Mouse (Mus musculus): ENCODE results near the gene Lsr. TPM values are rescaled to one million over a fixed set of nuclear protein-coding genes. Genes with fewer than 3 reads are reported as not detected.

Gene Lsr
- 19.8 TPM in 2 replicates for polyA plus RNA-seq (2012; rRNA removed)

GRCm38 (mm10) chr7:30973251-30973500, at the start of gene Lsr:
Gene Lsr (minus strand): TSS chr7:30973464.
- no peak for DNase-seq (ENCODE audit: low read depth)
- no peak for TF ChIP-seq CTCF (IDR thresholded peaks at IDR 0.05; ENCODE audit: borderline replicate concordance, extremely low read depth, insufficient read depth, insufficient read length)
- TF ChIP-seq POLR2A (IDR thresholded peaks at IDR 0.05; ENCODE audit: borderline replicate concordance, extremely low read depth, insufficient read depth, insufficient read length, poor library complexity, severe bottlenecking): no peak

- peak; percentile 78 for DNase-seq (ENCODE audit: low read depth)
- TF ChIP-seq CTCF (IDR thresholded peaks at IDR 0.05; ENCODE audit: borderline replicate concordance, extremely low read depth, insufficient read depth, insufficient read length) (no peak), POLR2A (IDR thresholded peaks at IDR 0.05; ENCODE audit: borderline replicate concordance, extremely low read depth, insufficient read depth, insufficient read length, poor library complexity, severe bottlenecking) (no peak)
These were observed 44.0 kb upstream of the Lsr start for GRCm38 (mm10) chr7:31017104-31017901.

- TF ChIP-seq CTCF (IDR thresholded peaks at IDR 0.05; ENCODE audit: borderline replicate concordance, extremely low read depth, insufficient read depth, insufficient read length) (no peak), POLR2A (IDR thresholded peaks at IDR 0.05; ENCODE audit: borderline replicate concordance, extremely low read depth, insufficient read depth, insufficient read length, poor library complexity, severe bottlenecking) (no peak)
- DNase-seq (ENCODE audit: low read depth): no peak
These were observed 39.7 kb upstream of the Lsr start for GRCm38 (mm10) chr7:31012971-31013370.

DNA sequence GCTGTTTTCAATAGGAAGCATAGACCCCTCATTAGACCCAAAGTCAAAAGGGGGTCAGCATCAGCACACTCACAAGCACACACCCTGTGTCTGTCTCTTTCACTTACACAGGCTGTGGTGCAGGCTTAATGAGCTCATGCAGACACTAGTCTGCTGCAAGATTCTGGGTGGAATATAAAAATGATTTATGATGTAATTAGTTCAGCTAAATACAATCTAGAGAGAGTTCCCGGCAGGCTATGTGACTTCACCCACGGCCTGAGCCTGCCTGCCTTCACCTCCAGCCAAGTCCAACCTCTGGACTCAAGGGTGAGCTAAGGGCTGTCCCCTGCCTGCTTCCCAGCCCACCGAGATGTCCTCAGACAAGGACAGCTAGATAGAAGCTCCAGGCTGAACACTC, 35.6 kb upstream of the Lsr start:
- DNase-seq (ENCODE audit: low read depth): no peak
- no peak for TF ChIP-seq CTCF (IDR thresholded peaks at IDR 0.05; ENCODE audit: borderline replicate concordance, extremely low read depth, insufficient read depth, insufficient read length)
- no peak for TF ChIP-seq POLR2A (IDR thresholded peaks at IDR 0.05; ENCODE audit: borderline replicate concordance, extremely low read depth, insufficient read depth, insufficient read length, poor library complexity, severe bottlenecking)

DNA sequence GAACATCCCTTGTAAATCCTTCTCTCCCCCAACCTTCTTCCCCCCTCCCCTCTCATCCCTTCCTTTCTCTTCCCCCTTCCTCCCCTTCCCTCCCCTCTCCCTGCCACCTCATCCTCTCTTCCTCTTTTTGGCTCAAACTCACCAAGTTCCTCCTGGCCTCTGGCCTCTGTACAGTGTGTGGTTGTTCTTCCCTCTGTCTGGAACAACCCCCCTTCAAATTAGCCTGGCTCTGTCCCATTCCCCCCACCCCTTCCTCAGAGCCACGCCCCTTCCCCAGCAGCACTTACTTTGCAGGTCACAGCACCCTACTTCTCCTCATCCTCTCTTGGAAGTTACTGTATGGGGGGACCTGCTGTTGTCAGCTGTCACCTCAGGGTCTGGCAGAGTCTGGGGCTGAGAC, 34.9 kb upstream of the Lsr start:
- DNase-seq (ENCODE audit: low read depth): no peak
- TF ChIP-seq CTCF (IDR thresholded peaks at IDR 0.05; ENCODE audit: borderline replicate concordance, extremely low read depth, insufficient read depth, insufficient read length): no peak
- no peak for TF ChIP-seq POLR2A (IDR thresholded peaks at IDR 0.05; ENCODE audit: borderline replicate concordance, extremely low read depth, insufficient read depth, insufficient read length, poor library complexity, severe bottlenecking)

- TF ChIP-seq POLR2A (IDR thresholded peaks at IDR 0.05; ENCODE audit: borderline replicate concordance, extremely low read depth, insufficient read depth, insufficient read length, poor library complexity, severe bottlenecking) (no peak), CTCF (IDR thresholded peaks at IDR 0.05; ENCODE audit: borderline replicate concordance, extremely low read depth, insufficient read depth, insufficient read length) (no peak)
- DNase-seq (ENCODE audit: low read depth): no peak
These were observed 34.5 kb upstream of the Lsr start for GRCm38 (mm10) chr7:31007775-31008174.

GRCm38 (mm10) chr7:31002650-31003049, 29.4 kb upstream of the Lsr start:
- DNase-seq (ENCODE audit: low read depth): no peak
- no peak for TF ChIP-seq POLR2A (IDR thresholded peaks at IDR 0.05; ENCODE audit: borderline replicate concordance, extremely low read depth, insufficient read depth, insufficient read length, poor library complexity, severe bottlenecking)
- TF ChIP-seq CTCF (IDR thresholded peaks at IDR 0.05; ENCODE audit: borderline replicate concordance, extremely low read depth, insufficient read depth, insufficient read length): no peak

DNA sequence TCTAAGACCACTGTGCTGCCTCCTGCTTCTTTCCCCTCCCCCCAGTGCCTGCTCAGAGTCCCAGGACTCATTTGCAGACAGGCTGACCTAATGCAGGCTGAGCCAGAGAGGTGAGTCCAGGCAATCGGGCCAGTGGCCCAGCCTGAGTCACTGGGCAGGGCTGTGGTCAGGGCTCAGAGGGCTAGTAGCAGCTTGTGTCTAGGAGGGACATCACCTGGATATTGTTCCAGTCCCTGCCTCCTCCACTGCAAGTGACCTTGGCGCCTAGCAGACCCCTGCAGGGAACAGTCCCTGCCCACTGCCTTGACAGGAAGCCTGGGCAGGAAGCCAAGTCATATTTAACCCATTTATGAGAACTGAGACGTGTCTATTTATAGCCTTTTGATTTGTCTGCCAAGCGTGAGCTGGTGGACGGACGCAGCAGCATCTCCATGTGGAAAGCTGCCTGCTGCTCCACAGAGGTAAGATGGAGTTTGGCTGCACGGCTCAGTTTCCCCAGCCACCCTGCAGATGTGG, 27.3 kb upstream of the Lsr start:
- TF ChIP-seq CTCF (IDR thresholded peaks at IDR 0.05; ENCODE audit: borderline replicate concordance, extremely low read depth, insufficient read depth, insufficient read length): no peak
- TF ChIP-seq POLR2A (IDR thresholded peaks at IDR 0.05; ENCODE audit: borderline replicate concordance, extremely low read depth, insufficient read depth, insufficient read length, poor library complexity, severe bottlenecking): no peak
- peak; percentile 64 for DNase-seq (ENCODE audit: low read depth)

DNA sequence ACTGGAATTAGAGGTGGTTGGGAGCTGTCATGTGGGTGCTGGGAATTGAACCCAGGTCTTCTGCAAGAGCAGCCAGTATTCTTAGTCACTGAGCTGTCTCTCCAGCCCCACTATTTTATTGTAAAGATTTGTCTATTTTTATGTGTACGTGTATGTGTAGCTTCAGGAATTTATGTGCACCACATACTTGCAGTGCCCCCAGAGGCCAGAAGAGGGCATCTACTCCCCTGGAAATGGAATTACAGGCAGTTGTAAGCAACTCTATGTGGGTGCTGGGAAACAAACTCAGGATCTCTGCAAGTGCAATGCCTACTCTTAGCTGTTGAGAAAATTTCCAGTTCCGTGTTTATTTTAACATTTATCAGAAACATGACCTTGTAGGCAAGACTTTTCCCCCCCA, 23.2 kb upstream of the Lsr start:
- DNase-seq (ENCODE audit: low read depth): no peak
- TF ChIP-seq POLR2A (IDR thresholded peaks at IDR 0.05; ENCODE audit: borderline replicate concordance, extremely low read depth, insufficient read depth, insufficient read length, poor library complexity, severe bottlenecking): no peak
- TF ChIP-seq CTCF (IDR thresholded peaks at IDR 0.05; ENCODE audit: borderline replicate concordance, extremely low read depth, insufficient read depth, insufficient read length): peak; percentile 14; the same call in 1 of the 2 replicates

DNA sequence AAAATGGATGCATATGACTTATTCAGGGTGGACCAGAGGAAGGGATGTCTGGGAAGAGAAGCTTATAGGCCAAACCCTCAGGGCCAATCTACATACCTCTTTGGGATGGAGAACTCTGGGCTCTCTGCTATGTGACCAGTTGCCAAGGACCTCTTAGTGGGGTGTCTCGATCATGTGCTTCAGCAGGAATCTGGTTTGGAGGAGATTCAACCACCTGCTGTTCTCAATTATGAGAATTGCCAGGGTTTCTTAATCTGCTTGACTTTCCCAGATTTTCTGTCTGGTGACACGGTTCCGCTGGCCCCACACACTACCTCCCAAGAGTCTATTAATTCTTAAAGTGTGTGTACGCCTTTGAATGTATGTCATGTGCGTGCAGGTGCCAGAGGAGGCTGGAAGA, 20.7 kb upstream of the Lsr start:
- TF ChIP-seq CTCF (IDR thresholded peaks at IDR 0.05; ENCODE audit: borderline replicate concordance, extremely low read depth, insufficient read depth, insufficient read length) (no peak), POLR2A (IDR thresholded peaks at IDR 0.05; ENCODE audit: borderline replicate concordance, extremely low read depth, insufficient read depth, insufficient read length, poor library complexity, severe bottlenecking) (no peak)
- DNase-seq (ENCODE audit: low read depth): no peak

GRCm38 (mm10) chr7:30992148-30992547, 18.9 kb upstream of the Lsr start:
- DNase-seq (ENCODE audit: low read depth): no peak
- TF ChIP-seq CTCF (IDR thresholded peaks at IDR 0.05; ENCODE audit: borderline replicate concordance, extremely low read depth, insufficient read depth, insufficient read length) (no peak), POLR2A (IDR thresholded peaks at IDR 0.05; ENCODE audit: borderline replicate concordance, extremely low read depth, insufficient read depth, insufficient read length, poor library complexity, severe bottlenecking) (no peak)

DNA sequence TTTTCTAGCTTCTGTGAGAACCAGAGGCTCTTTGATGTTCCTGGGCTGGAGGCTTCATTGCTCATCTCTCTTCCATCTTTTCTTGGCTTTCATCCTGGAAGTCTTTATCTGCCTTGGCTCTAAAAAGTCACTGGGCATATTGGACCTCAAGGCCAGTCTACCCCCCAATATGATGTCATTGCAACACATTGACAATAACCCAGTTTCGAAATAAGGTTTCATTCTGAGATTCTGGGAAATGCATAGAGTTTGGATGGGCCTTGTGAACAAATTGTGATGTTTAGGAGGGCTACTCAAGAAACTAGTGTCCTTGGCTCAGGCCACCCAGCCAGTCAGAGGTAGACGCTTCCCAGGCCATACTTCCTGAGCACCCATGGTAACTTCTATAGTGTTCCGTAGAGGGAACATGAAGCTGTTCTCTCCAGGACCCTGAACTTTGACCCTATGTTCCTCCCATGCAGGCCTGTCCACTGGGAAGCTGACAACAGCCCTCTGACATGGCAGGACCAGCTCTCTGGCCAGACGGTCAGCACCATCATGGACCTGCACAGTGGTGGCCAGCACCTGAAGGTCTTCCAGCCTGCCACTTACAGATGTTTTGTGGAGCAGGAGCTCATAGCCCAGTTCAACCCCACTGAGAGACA, 15.4 kb upstream of the Lsr start:
- DNase-seq (ENCODE audit: low read depth): no peak
- no peak for TF ChIP-seq POLR2A (IDR thresholded peaks at IDR 0.05; ENCODE audit: borderline replicate concordance, extremely low read depth, insufficient read depth, insufficient read length, poor library complexity, severe bottlenecking)
